Mouse (Mus musculus) kidney, adult 8-10 months (tissue): ENCODE results near the gene Klk7.

Experiments
- DNase-seq, 2 experiments: peaks; one replicate each; pipeline ENCODE4 v3.0.0; 2022

The Klk7 gene

GRCm38 (mm10) chr7:43797844-43798462 lies 13.1 kb upstream of the Klk7 start:
- no peak for DNase-seq

- no peak for DNase-seq
Observed at GRCm38 (mm10) chr7:43799876-43800275, 11.2 kb upstream of the Klk7 start.

- no peak for DNase-seq
Observed at GRCm38 (mm10) chr7:43815211-43815610, 4.1 kb downstream of the Klk7 start.

GRCm38 (mm10) chr7:43816746-43817145 lies 5.7 kb downstream of the Klk7 start:
- DNase-seq = no peak

- no peak for DNase-seq
Observed at GRCm38 (mm10) chr7:43821581-43821980, 10.5 kb downstream of the Klk7 start.

- DNase-seq = no peak
Observed at GRCm38 (mm10) chr7:43824199-43824598, 13.1 kb downstream of the Klk7 start, which contains the start of gene Klk6. Gene Klk6, plus strand, starts transcription at chr7:43824499.

- DNase-seq = no peak
Observed at GRCm38 (mm10) chr7:43826056-43826455, 15.0 kb downstream of the Klk7 start.

GRCm38 (mm10) chr7:43827706-43828105 lies 16.6 kb downstream of the Klk7 start:
- no peak for DNase-seq

GRCm38 (mm10) chr7:43829006-43829405 lies 17.9 kb downstream of the Klk7 start:
- DNase-seq = no peak

- no peak for DNase-seq
Observed at GRCm38 (mm10) chr7:43841701-43842100, 30.6 kb downstream of the Klk7 start, which contains the start of gene Klk5. Gene Klk5, plus strand, starts transcription at chr7:43841971.

GRCm38 (mm10) chr7:43843801-43844200 lies 32.7 kb downstream of the Klk7 start:
- DNase-seq = no peak

GRCm38 (mm10) chr7:43851616-43852015 lies 40.5 kb downstream of the Klk7 start:
- DNase-seq = no peak

- DNase-seq = no peak
Observed at GRCm38 (mm10) chr7:43854642-43855380, 43.7 kb downstream of the Klk7 start.

- DNase-seq = no peak
Observed at GRCm38 (mm10) chr7:43855709-43856108, 44.6 kb downstream of the Klk7 start.

- DNase-seq = no peak
Observed at GRCm38 (mm10) chr7:43856307-43856706, 45.2 kb downstream of the Klk7 start.

- DNase-seq = no peak
Observed at GRCm38 (mm10) chr7:43857501-43857900, 46.4 kb downstream of the Klk7 start.

- DNase-seq = no peak
Observed at GRCm38 (mm10) chr7:43860411-43860810, 49.3 kb downstream of the Klk7 start.
